Mouse (Mus musculus): ENCODE data around the gene Fam171b. TPM values are rescaled to one million over a fixed set of nuclear protein-coding genes. Genes with fewer than 3 reads are reported as not detected.

Fam171b gene
- polyA plus RNA-seq, 1 experiment = 0.50 TPM

DNA sequence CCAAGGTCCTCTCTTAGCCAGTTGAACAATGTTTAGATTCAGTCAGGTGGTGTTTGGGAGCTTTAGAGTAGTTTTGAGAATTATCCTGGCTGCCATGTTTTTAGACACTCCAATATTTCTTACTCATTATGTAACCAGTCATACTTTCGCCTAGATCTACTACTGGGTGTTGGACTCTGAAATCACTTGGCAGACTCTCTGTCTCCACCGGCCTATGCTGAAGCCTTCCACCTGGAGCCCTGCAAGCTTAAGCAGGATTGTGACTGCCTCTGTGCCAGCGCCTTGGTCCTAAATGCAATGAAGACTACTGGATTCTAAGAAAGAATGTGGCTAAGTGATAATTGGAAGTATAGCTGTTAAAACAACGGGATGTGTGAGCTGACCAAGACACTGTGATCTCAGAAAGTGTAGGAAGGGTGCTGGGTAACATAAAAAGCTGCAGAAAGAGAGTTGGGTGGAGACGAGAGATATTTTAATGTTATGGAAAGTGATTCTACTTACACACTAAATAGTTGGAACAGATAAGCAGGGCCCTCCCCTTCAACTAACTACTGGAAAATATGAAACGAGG lies 71.5 kb downstream of the Fam171b start:
- no peak for DNase-seq (ENCODE audit: low read depth)

DNA sequence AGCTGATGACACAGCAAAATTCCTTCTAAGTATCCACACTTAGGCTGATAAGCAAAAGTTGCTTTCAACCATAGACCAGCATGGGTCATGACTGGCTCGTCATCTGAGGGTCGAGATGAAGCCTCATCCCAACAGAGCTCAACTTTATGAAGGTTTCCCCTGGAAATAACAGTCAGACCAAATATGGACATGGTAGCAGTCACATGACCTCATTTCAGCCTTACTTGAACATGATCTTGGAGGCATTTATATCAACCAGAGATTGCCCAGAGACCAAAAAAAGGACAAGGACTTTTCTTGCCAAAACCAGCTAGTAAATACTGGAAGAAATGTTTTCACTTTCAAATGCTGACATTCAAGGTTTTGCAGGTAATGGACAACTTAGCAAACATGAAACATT lies 81.3 kb downstream of the Fam171b start:
- no peak for DNase-seq (ENCODE audit: low read depth)

DNA sequence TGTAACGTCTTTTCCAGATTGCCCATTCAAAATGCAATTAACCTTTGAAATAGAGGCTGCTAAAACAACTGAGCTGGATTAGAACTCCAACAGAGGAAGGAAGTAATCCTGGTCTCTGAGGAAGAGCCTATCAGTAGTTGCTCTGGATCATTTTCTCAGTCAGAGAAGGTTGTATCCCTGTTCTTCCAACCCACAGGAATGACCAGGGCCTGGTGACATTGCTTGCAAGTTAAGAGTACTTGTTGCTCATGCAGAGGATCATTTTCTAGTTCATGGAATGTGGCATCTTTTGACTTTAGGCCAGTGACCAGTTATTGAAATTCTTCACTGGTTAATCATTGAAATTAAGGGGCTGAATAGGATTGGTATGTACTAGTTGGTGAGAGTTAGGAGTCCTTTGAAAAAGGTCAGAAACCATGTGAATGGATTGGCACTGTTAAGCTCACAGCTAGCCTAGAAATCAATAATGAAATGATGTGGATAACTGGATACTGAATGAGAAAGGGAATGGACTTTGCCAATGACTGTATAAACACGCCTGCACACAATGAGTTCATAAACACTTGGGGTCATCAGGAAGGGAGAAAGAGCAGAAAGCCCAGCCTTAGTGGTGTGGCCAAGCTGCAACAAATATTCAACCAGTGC lies 89.6 kb downstream of the Fam171b start:
- no peak for DNase-seq (ENCODE audit: low read depth)

DNA sequence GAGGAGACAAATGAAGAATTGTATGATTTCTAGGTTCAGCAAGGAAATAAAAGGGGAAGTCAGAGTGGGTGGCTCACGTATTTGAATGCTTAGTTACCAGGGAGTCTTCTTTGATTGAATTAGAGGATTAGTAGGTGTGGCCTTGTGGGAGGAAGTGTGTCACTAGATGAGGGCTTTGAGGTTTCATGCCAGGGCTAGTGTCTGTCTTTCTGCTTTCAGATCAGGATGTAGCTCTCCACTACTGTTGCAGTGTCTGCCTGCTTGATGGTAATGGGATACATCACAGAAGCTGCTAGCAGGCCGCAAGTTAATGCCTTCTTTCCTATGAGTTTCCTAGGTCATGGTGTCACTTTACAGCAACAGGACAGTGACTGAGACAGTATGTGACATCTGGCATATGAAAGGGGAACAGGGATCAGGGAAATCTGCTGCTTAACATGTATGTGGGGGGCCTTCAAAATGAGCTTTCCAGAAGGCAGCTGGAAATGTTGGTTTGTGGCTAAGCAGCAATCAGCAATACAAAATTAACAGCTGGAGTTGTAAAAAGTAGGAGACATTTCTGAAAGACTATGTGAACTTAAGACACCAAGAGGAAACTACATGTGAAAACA lies 117.1 kb downstream of the Fam171b start:
- DNase-seq (ENCODE audit: low read depth) = no peak

Other genes starting within 250 kb of the Fam171b start
- gene Zc3h15, start 168.2 kb upstream of the Fam171b start, polyA plus RNA-seq (2012; rRNA removed) = 19.4 and 26.2 TPM in 2 replicates
- 28.8 and 48.5 TPM in 2 replicates for gene Itgav, start 88.2 kb upstream of the Fam171b start, polyA plus RNA-seq (2012; rRNA removed)
- gene Zswim2, start 128.6 kb downstream of the Fam171b start, polyA plus RNA-seq (2012; rRNA removed) = not detected in 2 replicates
- gene Gm13698, start 143.1 kb downstream of the Fam171b start, polyA plus RNA-seq (2012; rRNA removed) = not detected in 2 replicates
- not detected in 2 replicates for gene Gm13693, start 148.9 kb downstream of the Fam171b start, polyA plus RNA-seq (2012; rRNA removed)
- not detected in 2 replicates for gene Gm13695, start 154.7 kb downstream of the Fam171b start, polyA plus RNA-seq (2012; rRNA removed)
- not detected in 2 replicates for gene Gm13696, start 160.5 kb downstream of the Fam171b start, polyA plus RNA-seq (2012; rRNA removed)
- not detected in 2 replicates for gene Gm13694, start 166.3 kb downstream of the Fam171b start, polyA plus RNA-seq (2012; rRNA removed)
- not detected in 2 replicates for gene Gm13697, start 172.1 kb downstream of the Fam171b start, polyA plus RNA-seq (2012; rRNA removed)
- gene Gm13691, start 177.9 kb downstream of the Fam171b start, polyA plus RNA-seq (2012; rRNA removed) = not detected in 2 replicates